Mouse (Mus musculus): ENCODE measurements around the gene Hist1h2bh.

DNA sequence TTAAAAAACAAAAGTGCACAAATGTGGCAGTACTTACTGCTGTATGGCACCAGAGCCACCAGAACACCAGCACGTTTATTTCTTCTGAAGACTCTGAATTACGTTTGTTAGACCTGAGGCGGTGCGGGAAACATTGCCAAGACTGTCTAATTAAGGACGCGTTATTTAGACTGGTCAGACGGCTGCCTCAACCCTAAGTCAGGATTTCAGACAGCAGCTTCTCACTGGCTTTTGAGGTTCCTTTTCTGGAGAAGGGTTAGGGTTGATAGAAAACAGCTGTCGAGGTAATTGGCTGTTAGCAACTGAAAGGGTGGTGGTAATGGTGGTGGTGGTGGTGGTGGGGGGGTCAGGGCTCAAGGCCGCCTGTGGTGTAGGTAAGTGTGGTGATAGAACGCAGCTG, 44.5 kb downstream of the Hist1h2bh start:
- no peak for TF ChIP-seq MAX (IDR thresholded peaks at IDR 0.05; ENCODE audit: low read depth)
- TF ChIP-seq USF1 (IDR thresholded peaks at IDR 0.05; ENCODE audit: low read depth) = no peak
- TF ChIP-seq POLR2A (IDR thresholded peaks at IDR 0.05; ENCODE audit: insufficient read length, low read depth) = no peak
- no peak for TF ChIP-seq TCF12 (IDR thresholded peaks at IDR 0.05; ENCODE audit: insufficient read depth, poor library complexity, severe bottlenecking)
- TF ChIP-seq POLR2AphosphoS2 (IDR thresholded peaks at IDR 0.05; ENCODE audit: insufficient read length, low read depth) = no peak
- TF ChIP-seq E2F4 (IDR thresholded peaks at IDR 0.05; ENCODE audit: insufficient read depth) = no peak
- peak in 1 of 3 experiments; percentile 10 for TF ChIP-seq MYOD1 (IDR thresholded peaks at IDR 0.05; ENCODE audit: control insufficient read depth in 1 of 3, insufficient read length in 2 of 3, low read depth in 2 of 3)
- TF ChIP-seq CEBPB (IDR thresholded peaks at IDR 0.05; ENCODE audit: insufficient read depth, poor library complexity, severe bottlenecking) = no peak
- TF ChIP-seq REST (IDR thresholded peaks at IDR 0.05; ENCODE audit: insufficient read depth, insufficient read length) = no peak
- no peak for TF ChIP-seq TCF3 (IDR thresholded peaks at IDR 0.05; ENCODE audit: insufficient read length, low read depth)
- TF ChIP-seq MYOG (IDR thresholded peaks at IDR 0.05; ENCODE audit: control insufficient read depth in 1 of 3, insufficient read depth in 1 of 3, insufficient read length in 2 of 3, low read depth in 2 of 3) = no peak

Measured in myocyte (in vitro differentiated cells).